17 mouse cellular contexts compared by ENCODE assay signal in genomic region chr16:6232966-6233365, GRCm38 (mm10).
"Had no signal": no experiment of that assay in that cellular context is flagged by ENCODE, and none has a peak within 500 bp of the region (broad histone marks: within the 10 kb centered on the region; RNA-seq: fewer than 3 reads in every experiment).

No protein-coding gene starts in this region.

- DNase-seq: left cerebral cortex, postnatal 4 days; liver; liver, embryonic 13.5 days; liver, postnatal 0 days; lung, adult 18-20 months; lung, adult 2 months; lung, embryonic 14.5 days; lung, postnatal 10 days; lung, postnatal 14 days; lung, postnatal 36 days; lung, postnatal 4 days; midbrain, embryonic 14.5 days had no signal

- ATAC-seq: liver, embryonic 12.5 days; liver, postnatal 0 days; lung, postnatal 0 days; midbrain, embryonic 13.5 days; midbrain, embryonic 15.5 days; midbrain, embryonic 16.5 days had no signal
